Mouse (Mus musculus) heart, adult 2 months (tissue): ENCODE results near the gene Dgkg.

ENCODE experiments used
- EP300 ChIP-seq: fragments of 200-500 bp; IDR thresholded peaks from 2 replicates; pipeline ENCODE4 v1.6.1; 2011; ENCODE audit warnings: low read depth, low read length, control low read depth; ENCODE audit not compliant: insufficient read depth
- POLR2A ChIP-seq: fragments of 200-500 bp; IDR thresholded peaks from 2 replicates; pipeline ENCODE4 v1.6.1; 2011; ENCODE audit warnings: mild to moderate bottlenecking, low read depth, low read length, control low read depth; ENCODE audit not compliant: insufficient read depth

DNA sequence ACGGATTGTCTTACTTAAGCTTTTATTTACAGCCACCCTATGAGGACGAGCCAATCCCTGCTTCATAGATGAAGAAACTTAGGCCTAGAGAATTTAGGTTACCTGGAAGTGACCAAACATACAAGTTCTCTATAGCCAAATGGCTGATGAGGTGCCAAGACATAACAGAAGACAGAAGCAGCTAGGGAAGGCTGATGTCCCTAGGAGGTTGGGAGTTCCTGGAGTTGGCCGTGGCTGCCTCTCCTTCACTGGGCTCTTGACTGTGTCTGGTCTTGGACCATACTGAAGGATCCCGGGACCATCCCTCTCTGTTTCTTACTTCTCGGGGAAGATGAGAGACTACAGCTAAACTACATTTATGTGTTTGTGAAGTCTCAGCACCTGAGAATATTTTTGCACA lies 47.1 kb upstream of the Dgkg start:
- TF ChIP-seq POLR2A = no peak
- TF ChIP-seq EP300 = no peak
